Mouse (Mus musculus): ENCODE results near the gene Car10. TPM values are rescaled to one million over a fixed set of nuclear protein-coding genes. Genes with fewer than 3 reads are reported as not detected.

Car10 gene
- total and polyA plus RNA-seq, 3 experiments = not detected

GRCm38 (mm10) chr11:93640954-93641353 lies 543.1 kb downstream of the Car10 start:
- no peak overlapping the region for H3K27ac ChIP-seq (ENCODE audit: control insufficient read depth, low read depth, low read length)
- H3K9ac ChIP-seq (ENCODE audit: control insufficient read depth, low read depth, low read length, poor library complexity, severe bottlenecking) = no peak overlapping the region
- H3K4me1 ChIP-seq (ENCODE audit: control insufficient read depth in 1 of 2, insufficient read depth in 2 of 2, low read length in 2 of 2) = no peaks in the 10 kb centered on the region
- no peaks in the 10 kb centered on the region for H3K79me2 ChIP-seq (ENCODE audit: control insufficient read depth, insufficient read depth, low read length, poor library complexity)
- no peak for DNase-seq (ENCODE audit: low read depth, low spot score)
- H3K9me3 ChIP-seq (replicated peaks; ENCODE audit: insufficient read depth, low read length) = no peaks in the 10 kb centered on the region
- no peak overlapping the region for H3K4me3 ChIP-seq (ENCODE audit: control insufficient read depth in 1 of 2, insufficient read depth in 1 of 2, low read depth in 2 of 2, low read length in 2 of 2)
- no peaks in the 10 kb centered on the region for H3K27me3 ChIP-seq (ENCODE audit: control insufficient read depth in 1 of 2, insufficient read depth in 2 of 2, low read length in 2 of 2)
- TF ChIP-seq CHD2 (IDR thresholded peaks at IDR 0.05; ENCODE audit: low read length) (no peak), ZKSCAN1 (IDR thresholded peaks at IDR 0.05; ENCODE audit: low read depth, low read length) (no peak), ETS1 (IDR thresholded peaks at IDR 0.05; ENCODE audit: low read depth, low read length) (no peak), POLR2A (IDR thresholded peaks at IDR 0.05; ENCODE audit: control insufficient read depth in 1 of 2, insufficient read depth in 1 of 2, low read depth in 1 of 2, low read length in 2 of 2, poor library complexity in 1 of 2) (no peak), CTCF (IDR thresholded peaks at IDR 0.05 in 2 of 3, conservative IDR thresholded peaks at IDR 0.05 in 1 of 3; ENCODE audit: control insufficient read depth in 1 of 3, insufficient read depth in 1 of 3, low read depth in 2 of 3, low read length in 3 of 3, poor library complexity in 1 of 3, severe bottlenecking in 1 of 3) (no peak), TCF12 (IDR thresholded peaks at IDR 0.05; ENCODE audit: low read depth, low read length) (no peak), POLR2AphosphoS2 (IDR thresholded peaks at IDR 0.05; ENCODE audit: low read length) (no peak), GATA1 (IDR thresholded peaks at IDR 0.05; ENCODE audit: low read depth, low read length) (no peak), ZMIZ1 (IDR thresholded peaks at IDR 0.05; ENCODE audit: low read depth, low read length) (no peak), RAD21 (IDR thresholded peaks at IDR 0.05; ENCODE audit: low read depth, low read length) (no peak)
- H3K36me3 ChIP-seq (ENCODE audit: control insufficient read depth in 1 of 2, insufficient read depth in 2 of 2, low read length in 2 of 2) = no peaks in the 10 kb centered on the region

DNA sequence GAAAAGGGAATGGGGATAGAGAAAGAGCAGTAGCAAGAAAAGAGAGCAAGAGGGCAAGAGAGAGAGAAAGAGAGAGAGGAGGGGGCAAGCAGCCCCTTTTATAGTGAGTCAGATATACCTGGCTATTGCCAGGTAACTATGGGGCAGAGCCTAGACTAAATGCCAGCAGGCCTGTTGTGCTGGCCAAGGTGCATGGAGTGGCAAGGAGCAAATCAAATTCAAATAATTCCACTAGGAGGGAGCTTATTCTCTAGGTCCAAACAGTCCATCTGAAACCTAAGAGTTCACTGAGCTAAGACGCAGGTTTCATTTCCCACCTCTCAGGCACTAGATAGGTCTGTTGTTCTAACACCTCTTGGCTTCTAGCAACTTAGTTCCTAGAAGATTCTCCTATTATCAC lies 544.5 kb downstream of the Car10 start:
- no peaks in the 10 kb centered on the region for H3K4me1 ChIP-seq (ENCODE audit: control insufficient read depth in 1 of 2, insufficient read depth in 2 of 2, low read length in 2 of 2)
- H3K27ac ChIP-seq (ENCODE audit: control insufficient read depth, low read depth, low read length) = no peak overlapping the region
- H3K79me2 ChIP-seq (ENCODE audit: control insufficient read depth, insufficient read depth, low read length, poor library complexity) = no peaks in the 10 kb centered on the region
- DNase-seq (ENCODE audit: low read depth, low spot score) = no peak
- H3K4me3 ChIP-seq (ENCODE audit: control insufficient read depth in 1 of 2, insufficient read depth in 1 of 2, low read depth in 2 of 2, low read length in 2 of 2) = no peak overlapping the region
- H3K9me3 ChIP-seq (replicated peaks; ENCODE audit: insufficient read depth, low read length) = no peaks in the 10 kb centered on the region
- H3K36me3 ChIP-seq (ENCODE audit: control insufficient read depth in 1 of 2, insufficient read depth in 2 of 2, low read length in 2 of 2) = no peaks in the 10 kb centered on the region
- H3K27me3 ChIP-seq (ENCODE audit: control insufficient read depth in 1 of 2, insufficient read depth in 2 of 2, low read length in 2 of 2) = no peaks in the 10 kb centered on the region
- no peak overlapping the region for H3K9ac ChIP-seq (ENCODE audit: control insufficient read depth, low read depth, low read length, poor library complexity, severe bottlenecking)
- TF ChIP-seq TBP (IDR thresholded peaks at IDR 0.05; ENCODE audit: low read depth, low read length) (no peak), NELFE (IDR thresholded peaks at IDR 0.05; ENCODE audit: low read depth, low read length) (no peak), POLR2A (IDR thresholded peaks at IDR 0.05; ENCODE audit: control insufficient read depth in 1 of 2, insufficient read depth in 1 of 2, low read depth in 1 of 2, low read length in 2 of 2, poor library complexity in 1 of 2) (no peak), ETS1 (IDR thresholded peaks at IDR 0.05; ENCODE audit: low read depth, low read length) (no peak), RAD21 (IDR thresholded peaks at IDR 0.05; ENCODE audit: low read depth, low read length) (no peak), ZMIZ1 (IDR thresholded peaks at IDR 0.05; ENCODE audit: low read depth, low read length) (no peak), ELF1 (IDR thresholded peaks at IDR 0.05; ENCODE audit: low read depth, low read length) (no peak), ZNF384 (IDR thresholded peaks at IDR 0.05; ENCODE audit: low read depth, low read length) (no peak), USF1 (IDR thresholded peaks at IDR 0.05; ENCODE audit: low read depth, low read length) (no peak)

DNA sequence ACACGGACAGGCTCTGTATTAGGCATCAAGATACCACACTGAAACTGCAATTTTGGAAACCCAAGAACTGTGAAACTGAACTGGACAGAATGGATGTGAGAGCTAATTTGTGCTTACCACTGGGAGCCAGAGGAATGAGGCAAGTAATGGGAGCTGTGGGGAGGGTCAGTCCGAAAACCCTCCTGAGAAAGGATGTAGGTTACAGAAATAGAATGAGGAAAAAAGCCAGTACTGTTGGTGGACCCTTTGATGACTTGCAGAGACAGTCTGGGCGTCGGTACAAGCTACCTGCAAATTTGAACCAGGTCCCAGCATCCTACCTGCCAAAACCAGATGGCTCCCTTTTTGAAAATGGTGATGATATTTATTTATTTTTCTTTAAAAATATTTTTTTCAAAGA lies 545.2 kb downstream of the Car10 start:
- Histone ChIP-seq H3K4me1 (ENCODE audit: control insufficient read depth in 1 of 2, insufficient read depth in 2 of 2, low read length in 2 of 2) (no peaks in the 10 kb centered on the region), H3K9ac (ENCODE audit: control insufficient read depth, low read depth, low read length, poor library complexity, severe bottlenecking) (no peak overlapping the region), H3K27ac (ENCODE audit: control insufficient read depth, low read depth, low read length) (no peak overlapping the region), H3K27me3 (ENCODE audit: control insufficient read depth in 1 of 2, insufficient read depth in 2 of 2, low read length in 2 of 2) (no peaks in the 10 kb centered on the region), H3K79me2 (ENCODE audit: control insufficient read depth, insufficient read depth, low read length, poor library complexity) (no peaks in the 10 kb centered on the region), H3K36me3 (ENCODE audit: control insufficient read depth in 1 of 2, insufficient read depth in 2 of 2, low read length in 2 of 2) (no peaks in the 10 kb centered on the region), H3K9me3 (replicated peaks; ENCODE audit: insufficient read depth, low read length) (no peaks in the 10 kb centered on the region), H3K4me3 (ENCODE audit: control insufficient read depth in 1 of 2, insufficient read depth in 1 of 2, low read depth in 2 of 2, low read length in 2 of 2) (no peak overlapping the region)
- DNase-seq (ENCODE audit: low read depth, low spot score) = no peak
- no peak for TF ChIP-seq ZC3H11A (IDR thresholded peaks at IDR 0.05; ENCODE audit: low read depth, low read length)
- no peak for TF ChIP-seq BHLHE40 (IDR thresholded peaks at IDR 0.05; ENCODE audit: borderline replicate concordance, low read depth, low read length)
- no peak for TF ChIP-seq ZKSCAN1 (IDR thresholded peaks at IDR 0.05; ENCODE audit: low read depth, low read length)
- no peak for TF ChIP-seq POLR2AphosphoS5 (IDR thresholded peaks at IDR 0.05; ENCODE audit: borderline replicate concordance, low read depth, low read length)
- TF ChIP-seq MAFK (IDR thresholded peaks at IDR 0.05; ENCODE audit: borderline replicate concordance, low read depth, low read length) = no peak
- no peak for TF ChIP-seq CHD1 (IDR thresholded peaks at IDR 0.05; ENCODE audit: low read depth, low read length)
- no peak for TF ChIP-seq SIN3A (IDR thresholded peaks at IDR 0.05; ENCODE audit: low read length)
- no peak for TF ChIP-seq CTCF (IDR thresholded peaks at IDR 0.05 in 2 of 3, conservative IDR thresholded peaks at IDR 0.05 in 1 of 3; ENCODE audit: control insufficient read depth in 1 of 3, insufficient read depth in 1 of 3, low read depth in 2 of 3, low read length in 3 of 3, poor library complexity in 1 of 3, severe bottlenecking in 1 of 3)
- no peak for TF ChIP-seq TBP (IDR thresholded peaks at IDR 0.05; ENCODE audit: low read depth, low read length)
- no peak for TF ChIP-seq MAX (IDR thresholded peaks at IDR 0.05; ENCODE audit: low read length)
- no peak for TF ChIP-seq MEF2A (IDR thresholded peaks at IDR 0.05; ENCODE audit: extremely low read depth, insufficient replicate concordance, low read depth, low read length, poor library complexity, severe bottlenecking)
- TF ChIP-seq TCF12 (IDR thresholded peaks at IDR 0.05; ENCODE audit: low read depth, low read length) = no peak
- TF ChIP-seq POLR2AphosphoS2 (IDR thresholded peaks at IDR 0.05; ENCODE audit: low read length) = no peak
- no peak for TF ChIP-seq MXI1 (IDR thresholded peaks at IDR 0.05; ENCODE audit: low read depth, low read length)

All from MEL (cell line).